Mouse (Mus musculus) E14TG2a.4 (cell line): ENCODE results near the gene Gm5089.

Experiments
- CTCF ChIP-seq: conservative IDR thresholded peaks from 2 replicates; pipeline ENCODE4 v1.5.1; 2014; ENCODE audit warnings: low read length
- POU5F1 ChIP-seq: IDR thresholded peaks from 2 replicates; pipeline ENCODE4 v1.6.1; 2014; ENCODE audit warnings: low read length, borderline replicate concordance

DNA sequence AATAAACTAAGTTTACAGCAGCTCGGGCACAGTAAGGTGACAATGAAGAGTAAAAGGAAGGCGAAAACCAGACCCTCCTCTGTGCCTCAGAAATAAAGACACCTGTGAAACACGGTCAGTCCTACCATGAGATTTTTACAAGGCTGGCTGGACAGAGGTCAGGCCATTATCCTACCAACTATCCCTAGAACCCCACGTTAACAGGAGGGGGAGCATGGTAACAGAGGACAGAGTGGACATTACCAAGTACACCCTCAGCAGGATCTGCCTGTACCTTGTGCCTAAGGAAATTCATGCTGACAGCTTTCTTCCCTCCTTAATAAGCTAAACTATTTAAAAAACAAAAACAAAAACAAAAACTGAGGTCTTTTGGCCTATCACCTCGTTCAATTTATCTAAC lies 9.3 kb upstream of the Gm5089 start:
- TF ChIP-seq POU5F1 (no peak), CTCF (no peak)
